Mouse (Mus musculus) hindlimb bud, embryonic 11.5 days (tissue): Measurements from ENCODE around the gene Fam222b.
A peak's percentile ranks its signal among the peaks of the same experiment; 100 is the strongest.
"Not testable (repeated sequence)": the region's sequence is repeated elsewhere in the genome, so short reads cannot be mapped to it uniquely, and the experiment has no call there.

Experiments used
- DNase-seq: peaks from one replicate; pipeline ENCODE4 v3.0.0-alpha.2; 2012; ENCODE audit warnings: low read depth, low spot score; ENCODE audit errors: extremely low spot score

Gene Fam222b

GRCm38 (mm10) chr11:78094504-78095143 lies at the start of gene Fam222b:
Gene Fam222b (plus strand): TSS chr11:78094660.
- DNase-seq: peak; percentile 57

- no peak for DNase-seq
These were observed 49.7 kb upstream of the Fam222b start for GRCm38 (mm10) chr11:78044758-78045251.

- DNase-seq: not testable (repeated sequence)
These were observed 45.8 kb upstream of the Fam222b start for GRCm38 (mm10) chr11:78048637-78049036.

- no peak for DNase-seq
These were observed 41.4 kb upstream of the Fam222b start for GRCm38 (mm10) chr11:78053078-78053477.

GRCm38 (mm10) chr11:78056946-78057345 lies 37.5 kb upstream of the Fam222b start:
- no peak for DNase-seq

GRCm38 (mm10) chr11:78059833-78060757 lies 34.4 kb upstream of the Fam222b start:
- DNase-seq: no peak

- DNase-seq: no peak
These were observed 31.9 kb upstream of the Fam222b start for GRCm38 (mm10) chr11:78062563-78062962.

GRCm38 (mm10) chr11:78065906-78066305 lies 28.6 kb upstream of the Fam222b start:
- no peak for DNase-seq

- no peak for DNase-seq
These were observed 27.8 kb upstream of the Fam222b start for GRCm38 (mm10) chr11:78066641-78067040.

- DNase-seq: no peak
These were observed 26.9 kb upstream of the Fam222b start for GRCm38 (mm10) chr11:78067566-78067965.

- DNase-seq: no peak
These were observed 25.3 kb upstream of the Fam222b start for GRCm38 (mm10) chr11:78069130-78069529.

- DNase-seq: no peak
These were observed 24.8 kb upstream of the Fam222b start for GRCm38 (mm10) chr11:78069646-78070045.

- DNase-seq: no peak
These were observed 22.5 kb upstream of the Fam222b start for GRCm38 (mm10) chr11:78071938-78072337.

- DNase-seq: no peak
These were observed 21.9 kb upstream of the Fam222b start for GRCm38 (mm10) chr11:78072425-78073130.

- DNase-seq: no peak
These were observed 20.7 kb upstream of the Fam222b start for GRCm38 (mm10) chr11:78073577-78074276.

- no peak for DNase-seq
These were observed 20.2 kb upstream of the Fam222b start for GRCm38 (mm10) chr11:78074277-78074652.

- DNase-seq: no peak
These were observed 19.8 kb upstream of the Fam222b start for GRCm38 (mm10) chr11:78074666-78075065.

- peak; percentile 68 for DNase-seq
These were observed 14.2 kb upstream of the Fam222b start, which contains the start of gene Eral1 for GRCm38 (mm10) chr11:78079961-78080921. Gene Eral1 (minus strand): TSS chr11:78080383.

- no peak for DNase-seq
These were observed 10.9 kb upstream of the Fam222b start for GRCm38 (mm10) chr11:78083595-78083994.
